Mouse (Mus musculus): Measurements from ENCODE around the gene Hspa12a. TPM values are rescaled to one million over a fixed set of nuclear protein-coding genes. Genes with fewer than 3 reads are reported as not detected.
A peak's percentile ranks its signal among the peaks of the same experiment; 100 is the strongest.

Gene Hspa12a
- total and polyA plus RNA-seq, 2 experiments = 1.0 to 1.1 TPM

DNA sequence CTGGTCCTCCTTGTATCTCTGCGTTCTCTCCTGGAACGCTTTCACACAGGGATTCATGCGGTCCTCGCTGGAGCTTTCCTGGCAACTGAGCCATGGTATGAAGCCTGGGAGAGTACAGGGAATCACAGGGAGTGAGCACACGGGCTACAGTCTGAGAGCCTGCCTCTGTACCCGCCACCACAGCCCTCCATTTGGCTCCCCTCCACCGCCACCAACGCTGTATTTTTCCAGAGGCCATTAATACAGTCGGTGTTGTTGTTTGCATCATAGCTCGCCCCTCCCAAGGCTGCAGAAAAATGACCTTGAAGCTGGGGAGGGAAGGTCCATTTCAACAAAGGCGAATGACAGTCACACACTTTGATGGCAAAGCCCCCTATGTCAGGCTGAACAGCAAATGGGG, 154.3 kb downstream of the Hspa12a start:
- no peak overlapping the region for H3K27ac ChIP-seq (replicated peaks; ENCODE audit: insufficient read depth, low read depth, low read length)
- no peaks in the 10 kb centered on the region for H3K36me3 ChIP-seq (ENCODE audit: control insufficient read depth, insufficient read depth, low read length)
- WGBS = 76% methylated on average over 11 of the region's 11 CpGs
- no peaks in the 10 kb centered on the region for H3K4me1 ChIP-seq (ENCODE audit: control insufficient read depth, insufficient read depth, low read length)
- H3K27me3 ChIP-seq (ENCODE audit: control insufficient read depth, insufficient read depth, low read length) = no peaks in the 10 kb centered on the region
- no peak for DNase-seq (ENCODE audit: extremely low read depth, low read depth, low spot score)
- H3K79me2 ChIP-seq (ENCODE audit: control insufficient read depth, insufficient read depth, low read length) = no peaks in the 10 kb centered on the region
- no peak overlapping the region for H3K4me3 ChIP-seq (ENCODE audit: insufficient read depth, low read depth, low read length)
- no peak overlapping the region for H3K9ac ChIP-seq (ENCODE audit: low read depth, low read length)
- no peak for TF ChIP-seq POLR2A (IDR thresholded peaks at IDR 0.05; ENCODE audit: extremely low read depth, insufficient read depth, low read length)
- no peak for TF ChIP-seq CTCF (IDR thresholded peaks at IDR 0.05; ENCODE audit: low read depth, low read length)

GRCm38 (mm10) chr19:58783938-58784337, 159.5 kb downstream of the Hspa12a start:
- Histone ChIP-seq H3K79me2 (ENCODE audit: control insufficient read depth, insufficient read depth, low read length) (no peaks in the 10 kb centered on the region), H3K4me1 (ENCODE audit: control insufficient read depth, insufficient read depth, low read length) (no peaks in the 10 kb centered on the region), H3K36me3 (ENCODE audit: control insufficient read depth, insufficient read depth, low read length) (no peaks in the 10 kb centered on the region), H3K9ac (ENCODE audit: low read depth, low read length) (no peak overlapping the region), H3K27ac (replicated peaks; ENCODE audit: insufficient read depth, low read depth, low read length) (no peak overlapping the region), H3K4me3 (ENCODE audit: insufficient read depth, low read depth, low read length) (no peak overlapping the region), H3K27me3 (ENCODE audit: control insufficient read depth, insufficient read depth, low read length) (no peaks in the 10 kb centered on the region)
- WGBS = 43% methylated on average over 7 of the region's 7 CpGs
- no peak for DNase-seq (ENCODE audit: extremely low read depth, low read depth, low spot score)
- TF ChIP-seq POLR2A (IDR thresholded peaks at IDR 0.05; ENCODE audit: extremely low read depth, insufficient read depth, low read length) = no peak
- TF ChIP-seq CTCF (IDR thresholded peaks at IDR 0.05; ENCODE audit: low read depth, low read length) = no peak

GRCm38 (mm10) chr19:58781566-58781965, 161.9 kb downstream of the Hspa12a start:
- Histone ChIP-seq H3K4me1 (ENCODE audit: control insufficient read depth, insufficient read depth, low read length) (no peaks in the 10 kb centered on the region), H3K4me3 (ENCODE audit: insufficient read depth, low read depth, low read length) (no peak overlapping the region), H3K27me3 (ENCODE audit: control insufficient read depth, insufficient read depth, low read length) (no peaks in the 10 kb centered on the region), H3K9ac (ENCODE audit: low read depth, low read length) (no peak overlapping the region), H3K27ac (replicated peaks; ENCODE audit: insufficient read depth, low read depth, low read length) (no peak overlapping the region), H3K79me2 (ENCODE audit: control insufficient read depth, insufficient read depth, low read length) (no peaks in the 10 kb centered on the region), H3K36me3 (ENCODE audit: control insufficient read depth, insufficient read depth, low read length) (no peaks in the 10 kb centered on the region)
- 79% methylated on average over 4 of the region's 4 CpGs for WGBS
- DNase-seq (ENCODE audit: extremely low read depth, low read depth, low spot score) = no peak
- no peak for TF ChIP-seq CTCF (IDR thresholded peaks at IDR 0.05; ENCODE audit: low read depth, low read length)
- TF ChIP-seq POLR2A (IDR thresholded peaks at IDR 0.05; ENCODE audit: extremely low read depth, insufficient read depth, low read length) = no peak

DNA sequence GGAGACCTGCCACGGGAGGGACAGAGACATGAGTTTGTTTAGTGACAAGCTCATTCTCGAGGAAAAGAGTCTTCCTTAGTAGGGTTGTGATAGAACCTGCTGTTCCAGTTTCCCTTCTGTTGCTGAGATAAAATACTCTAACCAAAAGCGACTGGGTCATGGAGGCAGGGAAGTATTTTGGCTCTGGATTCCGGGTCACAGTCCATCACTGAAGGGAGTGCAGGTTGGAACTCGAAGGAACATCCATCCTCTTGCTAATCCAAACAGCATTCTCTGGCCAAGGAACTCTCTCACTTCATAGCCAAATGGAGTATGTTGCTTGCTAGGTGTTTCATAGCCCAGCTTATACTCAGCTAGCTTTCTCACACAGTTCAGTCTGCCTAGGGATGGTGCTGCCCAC, 167.0 kb downstream of the Hspa12a start:
- no peaks in the 10 kb centered on the region for H3K36me3 ChIP-seq (ENCODE audit: control insufficient read depth, insufficient read depth, low read length)
- H3K4me1 ChIP-seq (ENCODE audit: control insufficient read depth, insufficient read depth, low read length) = no peaks in the 10 kb centered on the region
- no peak overlapping the region for H3K27ac ChIP-seq (replicated peaks; ENCODE audit: insufficient read depth, low read depth, low read length)
- H3K79me2 ChIP-seq (ENCODE audit: control insufficient read depth, insufficient read depth, low read length) = no peaks in the 10 kb centered on the region
- no peak overlapping the region for H3K9ac ChIP-seq (ENCODE audit: low read depth, low read length)
- DNase-seq (ENCODE audit: extremely low read depth, low read depth, low spot score) = no peak
- TF ChIP-seq POLR2A (IDR thresholded peaks at IDR 0.05; ENCODE audit: extremely low read depth, insufficient read depth, low read length) (no peak), CTCF (IDR thresholded peaks at IDR 0.05; ENCODE audit: low read depth, low read length) (no peak)
- H3K27me3 ChIP-seq (ENCODE audit: control insufficient read depth, insufficient read depth, low read length) = no peaks in the 10 kb centered on the region
- no peak overlapping the region for H3K4me3 ChIP-seq (ENCODE audit: insufficient read depth, low read depth, low read length)
- 60% methylated on average over 5 of the region's 5 CpGs for WGBS

DNA sequence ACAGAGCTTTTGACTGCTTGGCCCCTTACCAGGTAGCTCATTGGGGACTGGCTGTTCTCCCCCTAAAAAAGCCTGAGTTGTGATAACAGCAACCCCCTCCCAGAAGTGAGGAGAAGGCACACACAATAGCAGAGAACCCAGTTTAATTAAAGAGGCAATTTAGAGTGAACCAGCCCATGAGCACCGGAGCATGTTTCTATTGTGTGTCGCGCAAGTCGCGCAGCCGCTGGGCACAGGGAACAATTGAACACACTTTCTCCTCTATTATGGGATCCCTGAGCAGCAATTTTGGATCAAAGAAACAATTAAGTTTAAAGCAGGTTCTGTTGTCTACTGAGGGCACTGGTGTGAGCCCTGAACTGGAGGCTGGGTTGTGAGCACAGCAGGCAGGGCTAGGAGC, 176.1 kb downstream of the Hspa12a start:
- WGBS = over 99% methylated on average over 6 of the region's 6 CpGs
- Histone ChIP-seq H3K9ac (ENCODE audit: low read depth, low read length) (no peak overlapping the region), H3K79me2 (ENCODE audit: control insufficient read depth, insufficient read depth, low read length) (no peaks in the 10 kb centered on the region), H3K4me1 (ENCODE audit: control insufficient read depth, insufficient read depth, low read length) (no peaks in the 10 kb centered on the region), H3K4me3 (ENCODE audit: insufficient read depth, low read depth, low read length) (no peak overlapping the region), H3K27ac (replicated peaks; ENCODE audit: insufficient read depth, low read depth, low read length) (no peak overlapping the region), H3K27me3 (ENCODE audit: control insufficient read depth, insufficient read depth, low read length) (no peaks in the 10 kb centered on the region), H3K36me3 (ENCODE audit: control insufficient read depth, insufficient read depth, low read length) (no peaks in the 10 kb centered on the region)
- TF ChIP-seq CTCF (IDR thresholded peaks at IDR 0.05; ENCODE audit: low read depth, low read length) (no peak), POLR2A (IDR thresholded peaks at IDR 0.05; ENCODE audit: extremely low read depth, insufficient read depth, low read length) (no peak)
- DNase-seq (ENCODE audit: extremely low read depth, low read depth, low spot score) = no peak

- H3K36me3 ChIP-seq (ENCODE audit: control insufficient read depth, insufficient read depth, low read length) = no peaks in the 10 kb centered on the region
- H3K27ac ChIP-seq (replicated peaks; ENCODE audit: insufficient read depth, low read depth, low read length) = no peak overlapping the region
- no peaks in the 10 kb centered on the region for H3K79me2 ChIP-seq (ENCODE audit: control insufficient read depth, insufficient read depth, low read length)
- H3K9ac ChIP-seq (ENCODE audit: low read depth, low read length) = no peak overlapping the region
- H3K4me3 ChIP-seq (ENCODE audit: insufficient read depth, low read depth, low read length) = no peak overlapping the region
- H3K27me3 ChIP-seq (ENCODE audit: control insufficient read depth, insufficient read depth, low read length) = no peaks in the 10 kb centered on the region
- TF ChIP-seq CTCF (IDR thresholded peaks at IDR 0.05; ENCODE audit: low read depth, low read length) = peak; percentile 66
- TF ChIP-seq POLR2A (IDR thresholded peaks at IDR 0.05; ENCODE audit: extremely low read depth, insufficient read depth, low read length) = no peak
- peak; percentile 5 for DNase-seq (ENCODE audit: extremely low read depth, low read depth, low spot score)
- H3K4me1 ChIP-seq (ENCODE audit: control insufficient read depth, insufficient read depth, low read length) = no peaks in the 10 kb centered on the region
- WGBS = 24% methylated on average over 12 of the region's 12 CpGs
These were observed 180.5 kb downstream of the Hspa12a start for GRCm38 (mm10) chr19:58762848-58763541.
